Mouse (Mus musculus) CD4-positive naive resting alpha-beta T cell, adult 57 days (primary cell): ENCODE results near the gene Sowaha. TPM values are rescaled to one million over a fixed set of nuclear protein-coding genes. Genes with fewer than 3 reads are reported as not detected.

ENCODE experiments used
- total RNA-seq: library from RNA; stranded (reverse); gene quantifications from one replicate; pipeline ENCODE4 v1.2.4, GENCODE M21; 2023

Gene Sowaha
- not detected for total RNA-seq

DNA sequence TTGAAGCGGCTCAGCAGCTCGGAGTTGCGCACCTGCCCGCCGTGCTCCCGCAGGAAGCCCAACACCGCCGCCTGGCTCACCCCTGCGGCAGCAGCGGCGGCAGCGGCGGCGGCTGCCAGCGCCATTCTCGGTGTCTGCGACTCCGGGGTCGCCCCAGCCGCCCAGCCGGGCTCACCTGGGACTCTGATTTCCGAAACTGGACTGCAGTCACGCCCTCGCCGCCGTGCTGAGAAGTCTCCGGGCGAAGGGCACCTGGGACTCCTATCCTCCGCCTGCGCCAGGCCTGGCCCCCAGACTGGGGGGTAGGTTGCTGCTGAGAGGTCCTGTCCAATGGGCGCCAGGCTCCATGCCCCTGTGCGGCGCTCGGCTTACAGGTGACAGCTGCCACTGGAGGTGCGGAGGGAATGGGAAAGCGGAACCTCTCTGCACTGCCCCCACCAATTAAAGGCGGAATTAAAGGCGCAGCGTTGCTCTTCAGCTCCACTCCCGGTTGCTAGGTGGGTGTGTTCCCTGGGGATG, at the start of gene Sowaha, which contains the start of gene Gm9945:
Sowaha (minus strand) TSS at position 492 of the 519 bp plus-strand sequence.
Gm9945 (plus strand) TSS at position 384 of the 519 bp plus-strand sequence.

DNA sequence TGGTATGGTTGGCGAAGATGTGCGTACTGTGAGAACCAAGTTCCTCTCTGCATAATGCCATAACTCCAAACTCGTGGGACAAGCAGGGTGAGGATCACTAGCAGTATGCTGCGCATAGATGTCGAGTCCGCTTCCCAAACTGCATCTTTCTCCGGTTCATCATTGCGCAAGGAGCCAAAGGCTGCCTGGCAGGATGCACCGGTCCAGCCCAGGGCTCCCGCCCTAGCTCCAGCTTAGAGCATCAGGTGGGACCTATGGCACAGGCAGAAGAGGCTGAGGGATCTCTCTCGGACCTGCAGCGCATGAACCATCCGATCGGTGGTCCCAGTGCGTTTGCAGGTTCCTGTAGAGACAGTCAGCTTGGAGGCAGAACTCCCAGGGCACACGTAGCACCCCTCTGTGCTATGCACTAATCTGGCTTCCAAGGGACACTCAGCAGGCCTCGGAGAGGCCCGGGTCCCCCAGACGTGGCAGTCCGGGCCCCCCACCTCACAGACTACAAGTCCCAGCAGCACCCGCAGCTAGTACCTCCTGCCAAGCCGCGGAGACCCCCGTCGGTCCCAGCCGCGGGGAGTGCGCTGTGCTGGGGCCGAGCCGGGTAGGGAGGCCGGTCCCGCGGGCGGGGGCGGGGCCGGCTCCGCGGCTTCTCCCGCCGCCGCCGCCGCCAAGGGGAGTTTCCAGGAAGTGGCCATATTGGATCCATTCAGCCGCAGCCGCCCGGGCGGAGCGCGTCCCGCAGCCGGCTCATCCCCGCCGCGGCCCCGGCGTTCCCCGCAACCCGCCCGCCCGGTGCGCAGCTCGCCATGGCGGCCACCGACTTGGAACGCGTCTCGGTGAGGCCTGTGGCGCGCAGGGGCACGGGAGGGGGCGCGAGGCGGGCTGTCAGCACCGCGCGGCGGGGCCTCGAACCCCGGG, 39.4 kb upstream of the Sowaha start, which contains the start of gene Sept8:
Sept8 (plus strand) TSS at position 51 of the 915 bp plus-strand sequence.

DNA sequence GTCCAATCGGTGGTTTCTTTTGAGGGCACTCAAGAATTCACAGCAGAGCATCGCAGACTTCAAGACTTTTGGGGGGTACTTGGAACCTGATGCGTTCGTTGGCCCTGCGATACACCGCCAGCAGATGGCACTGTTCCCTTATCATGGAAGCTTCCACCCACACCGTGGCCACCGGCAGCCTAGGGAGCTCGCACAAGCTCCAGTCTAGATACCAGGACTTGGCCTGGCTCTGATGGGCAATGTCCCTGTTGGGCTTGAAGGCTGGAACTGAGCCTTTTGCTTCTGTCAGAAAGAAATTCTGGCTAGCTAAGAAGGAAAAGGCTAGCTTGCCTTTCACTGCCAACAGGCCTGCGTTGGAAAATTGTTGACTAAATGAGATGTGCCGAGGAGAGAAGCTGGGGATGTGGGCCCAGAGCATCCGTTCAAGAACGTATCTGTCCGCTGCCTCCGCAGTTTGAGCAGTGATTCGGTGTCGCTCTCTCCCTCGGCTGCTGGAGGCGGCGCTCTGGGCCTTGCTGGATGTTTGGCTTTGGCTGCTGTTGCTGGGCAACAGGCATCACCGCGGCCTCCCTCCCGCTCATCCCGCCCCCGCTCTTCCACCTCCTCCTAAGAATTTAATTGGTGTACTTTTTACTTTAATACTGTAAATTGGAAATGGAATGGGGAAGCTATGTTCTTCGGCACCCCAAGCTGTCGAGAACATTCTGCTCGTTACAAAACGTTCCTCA, 9.9 kb downstream of the Sowaha start, which contains the start of gene Gm9837:
Gm9837 (minus strand) TSS at position 512 of the 728 bp plus-strand sequence.

DNA sequence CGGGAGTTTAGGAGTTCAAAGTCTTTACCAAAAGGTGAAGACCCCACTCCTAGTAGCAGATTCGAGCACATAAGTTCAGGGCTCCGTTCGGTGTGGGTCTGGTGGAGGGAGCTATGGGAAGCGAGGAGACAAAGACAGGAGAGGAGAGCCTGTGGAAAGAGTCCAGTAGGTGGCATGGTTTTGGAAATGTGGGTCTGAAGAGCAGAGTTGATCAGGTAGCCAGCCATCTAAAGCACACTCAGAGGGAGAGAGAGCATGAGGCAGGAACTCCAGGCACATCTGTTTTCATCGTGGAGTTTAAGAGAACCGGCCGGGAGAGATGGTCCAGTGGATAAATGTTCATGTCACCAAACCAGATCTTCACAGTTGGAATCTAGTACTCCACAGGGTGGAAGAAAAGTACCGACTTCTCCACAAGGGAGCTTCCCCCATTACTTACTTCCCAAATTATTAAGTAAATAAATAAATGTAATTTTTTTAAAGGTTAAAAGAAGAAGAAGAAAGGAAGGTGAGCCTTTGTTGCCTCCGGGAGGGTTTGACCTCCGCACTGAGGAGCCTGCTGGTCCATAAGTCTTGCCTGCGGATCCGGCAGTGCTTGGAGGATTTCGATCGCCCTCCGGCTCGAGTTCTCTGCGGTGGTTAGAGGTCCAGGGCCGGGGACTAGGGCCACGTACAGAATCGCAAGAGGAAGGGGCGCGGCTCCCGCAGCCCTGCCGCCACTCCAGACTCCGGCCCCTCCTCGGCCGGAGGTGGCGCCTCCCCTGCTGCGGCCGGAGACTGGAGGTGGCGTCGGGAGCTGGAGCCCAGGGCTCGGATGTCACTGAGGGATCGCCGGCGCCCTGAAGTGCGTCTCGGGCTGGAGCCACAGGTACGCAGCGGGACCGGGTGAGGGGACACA, 23.4 kb downstream of the Sowaha start, which contains the start of the genes Gm10447 and Shroom1:
Gm10447 (minus strand) TSS at position 637 of the 898 bp plus-strand sequence.
Shroom1 (plus strand) TSS at position 732 of the 898 bp plus-strand sequence.

DNA sequence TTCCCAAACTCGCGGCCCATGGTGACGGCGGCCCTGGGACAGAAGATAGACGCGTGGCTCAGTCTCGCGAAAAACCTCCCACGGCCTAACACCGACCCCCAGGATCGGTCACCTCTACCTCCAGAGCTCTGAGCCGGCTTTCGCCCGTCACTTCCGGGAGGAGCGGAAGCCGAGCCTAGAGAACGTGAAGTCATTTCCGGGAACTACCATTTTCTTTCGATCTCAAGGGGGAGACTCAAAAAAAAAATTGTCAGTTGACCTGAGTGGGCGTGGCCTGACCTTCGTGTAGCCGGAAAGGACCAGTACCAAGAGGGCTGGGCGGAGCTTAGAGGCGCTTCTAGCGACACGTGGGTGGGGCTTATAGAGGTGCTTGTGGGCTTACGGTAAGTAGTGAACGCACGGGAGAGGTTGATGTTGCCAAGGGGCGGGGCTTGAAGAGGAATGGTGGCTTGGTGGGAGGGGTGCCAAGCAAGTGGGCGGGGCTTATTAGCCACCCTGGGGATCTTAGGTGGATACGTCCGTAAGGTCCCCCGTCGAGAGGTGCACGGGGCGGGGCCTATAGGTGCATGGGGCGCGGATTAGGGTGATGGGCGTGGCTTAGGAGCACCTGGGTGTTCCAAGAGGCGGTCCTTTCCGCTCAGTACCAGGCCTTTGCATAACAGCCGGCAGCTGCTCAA, 49.3 kb downstream of the Sowaha start, which contains the start of the genes Uqcrq and Gdf9:
Uqcrq (minus strand) TSS at position 162 of the 677 bp plus-strand sequence.
Gdf9 (plus strand) TSS at position 354 of the 677 bp plus-strand sequence.

Other genes with a start within 250 kb of the Sowaha start
- gene Hspa4, start 179.8 kb downstream of the Sowaha start, total RNA-seq: 105 TPM
- gene Zcchc10, start 155.6 kb downstream of the Sowaha start, total RNA-seq: 22.1 TPM
- 258 TPM for gene Aff4, start 129.4 kb downstream of the Sowaha start, total RNA-seq
- not detected for gene Leap2, start 57.1 kb downstream of the Sowaha start, total RNA-seq
- 142 TPM for gene Uqcrq, start 49.4 kb downstream of the Sowaha start, total RNA-seq
- gene Gdf9, start 49.3 kb downstream of the Sowaha start, total RNA-seq: not detected
- not detected for gene Gm10447, start 23.2 kb downstream of the Sowaha start, total RNA-seq
- gene Shroom1, start 23.1 kb downstream of the Sowaha start, total RNA-seq: not detected
- gene Gm9837, start 9.8 kb downstream of the Sowaha start, total RNA-seq: not detected
- not detected for gene Gm9945, start 108 bp downstream of the Sowaha start, total RNA-seq
- 1.2 TPM for gene Sept8, start 39.0 kb upstream of the Sowaha start, total RNA-seq
- 8.2 TPM for gene Kif3a, start 87.1 kb upstream of the Sowaha start, total RNA-seq
- not detected for gene Il4, start 138.4 kb upstream of the Sowaha start, total RNA-seq
- gene Il13, start 154.4 kb upstream of the Sowaha start, total RNA-seq: not detected
- gene Rad50, start 227.0 kb upstream of the Sowaha start, total RNA-seq: 22.8 TPM
- not detected for gene Il5, start 240.5 kb upstream of the Sowaha start, total RNA-seq